In genomic region chr11:85523646-85524045, GRCm38 (mm10) we compare ENCODE assay signal across 8 mouse cellular contexts.
DNase-seq lines count a peak whose midpoint lies in the region; ATAC-seq lines count a peak whose summit lies in the region.

No protein-coding gene starts in this region.

- H3K4me1 ChIP-seq in embryonic facial prominence, embryonic 13.5 days = peaks cover 54% of the 10 kb centered on the region
- H3K4me1 ChIP-seq in intestine, embryonic 16.5 days (ENCODE audit: control insufficient read depth, insufficient read depth, low read length) = peaks cover 14% of the 10 kb centered on the region
- H3K4me1 ChIP-seq in stomach, embryonic 15.5 days = peaks cover 24% of the 10 kb centered on the region; the same call in 1 of the 2 replicates

- peak; percentile 34 for DNase-seq in adrenal gland, postnatal 14 days
- DNase-seq in adrenal gland, adult 18-20 months (ENCODE audit: low spot score in 2 of 2) = no peak
- peak; percentile 25 to 55 for DNase-seq in lung, adult 18-20 months
- no peak for DNase-seq in layer of hippocampus, adult 9-11 months
- no peak for DNase-seq in left cerebral cortex, postnatal 25 days (ENCODE audit: low spot score in 2 of 2)

- no peaks in the 10 kb centered on the region for H3K27me3 ChIP-seq in embryonic facial prominence, embryonic 13.5 days
- no peaks in the 10 kb centered on the region; the same call in 1 of the 2 replicates for H3K27me3 ChIP-seq in intestine, embryonic 16.5 days (replicated peaks; ENCODE audit: control insufficient read depth, insufficient read depth, low read length)
- H3K27me3 ChIP-seq in stomach, embryonic 15.5 days (replicated peaks) = no peaks in the 10 kb centered on the region

- no peaks in the 10 kb centered on the region for H3K36me3 ChIP-seq in embryonic facial prominence, embryonic 13.5 days
- no peaks in the 10 kb centered on the region for H3K36me3 ChIP-seq in intestine, embryonic 16.5 days (ENCODE audit: control insufficient read depth, insufficient read depth, low read length)
- H3K36me3 ChIP-seq in stomach, embryonic 15.5 days = no peaks in the 10 kb centered on the region

- intact Hi-C loops in left cerebral cortex, postnatal 25 days (cut with DNase I) = no loop called here

- no peaks in the 10 kb centered on the region for H3K9me3 ChIP-seq in embryonic facial prominence, embryonic 13.5 days
- no peaks in the 10 kb centered on the region for H3K9me3 ChIP-seq in intestine, embryonic 16.5 days (ENCODE audit: control insufficient read depth, low read length)
- no peaks in the 10 kb centered on the region for H3K9me3 ChIP-seq in stomach, embryonic 15.5 days

- peak overlapping the region; percentile 86 for H3K27ac ChIP-seq in embryonic facial prominence, embryonic 13.5 days
- 0 out of 2 replicates have a peak overlapping the region, but pooled peaks have one; percentile 50 for H3K27ac ChIP-seq in intestine, embryonic 16.5 days (ENCODE audit: low read length)
- peak overlapping the region; percentile 80 for H3K27ac ChIP-seq in stomach, embryonic 15.5 days

- peak overlapping the region; percentile 52; the same call in 1 of the 2 replicates for H3K9ac ChIP-seq in embryonic facial prominence, embryonic 13.5 days
- 0 out of 2 replicates have a peak overlapping the region, but pooled peaks have one; percentile 36 for H3K9ac ChIP-seq in intestine, embryonic 16.5 days (ENCODE audit: low read depth, low read length)
- H3K9ac ChIP-seq in stomach, embryonic 15.5 days = no peak overlapping the region

- ATAC-seq in embryonic facial prominence, embryonic 13.5 days (ENCODE audit: insufficient number of reproducible peaks, insufficient read depth, low FRiP score, low TSS enrichment, low read depth) = no peak
- no peak for ATAC-seq in intestine, embryonic 16.5 days
- ATAC-seq in stomach, embryonic 15.5 days (ENCODE audit: insufficient read depth, low FRiP score, low read depth) = peak; percentile 39; the same call in 1 of the 2 replicates

- peak overlapping the region; percentile 58 for H3K4me2 ChIP-seq in embryonic facial prominence, embryonic 13.5 days
- H3K4me2 ChIP-seq in intestine, embryonic 16.5 days (ENCODE audit: low read depth, low read length) = no peak overlapping the region
- H3K4me2 ChIP-seq in stomach, embryonic 15.5 days = no peak overlapping the region

- H3K4me3 ChIP-seq in embryonic facial prominence, embryonic 13.5 days = no peak overlapping the region; the same call in 1 of the 2 replicates
- no peak overlapping the region for H3K4me3 ChIP-seq in intestine, embryonic 16.5 days (ENCODE audit: low read length)
- no peak overlapping the region for H3K4me3 ChIP-seq in stomach, embryonic 15.5 days (replicated peaks)

- 30% methylated on average over 6 of the region's 6 CpGs for WGBS in embryonic facial prominence, embryonic 13.5 days
- WGBS in intestine, embryonic 16.5 days = 47% methylated on average over 6 of the region's 6 CpGs
- 55% methylated on average over 6 of the region's 6 CpGs for whole genome bisulfite sequencing in stomach, embryonic 15.5 days

Comparison
In these comparisons a context has a peak if more than half of its experiments do, and no peak if none do; other contexts are left out.
1. DNase-seq: peak in adrenal gland, postnatal 14 days (single experiment) and lung, adult 18-20 months (2 of 2); none in adrenal gland, adult 18-20 months (0 of 2), layer of hippocampus, adult 9-11 months (single experiment) and left cerebral cortex, postnatal 25 days (0 of 2).
2. Peak in every context shown above with its lines, with median percentiles within 50 percentile points of each other: H3K27ac ChIP-seq.